Mouse (Mus musculus) intestine, postnatal 0 days (tissue): ENCODE measurements around the gene Acot5. TPM values are rescaled to one million over a fixed set of nuclear protein-coding genes. Genes with fewer than 3 reads are reported as not detected.
"Not testable (repeated sequence)": the region's sequence is repeated elsewhere in the genome, so short reads cannot be mapped to it uniquely, and the experiment has no call there.

ENCODE experiments used
- ATAC-seq: fragments of 200-750 bp; cut with Nextera tagmentation; 2 replicates; pipeline ENCODE4 v1.8.0; 2017; ENCODE audit warnings: mild to moderate bottlenecking, moderate TSS enrichment, moderate library complexity
- H3K27ac ChIP-seq: fragments of 300-500 bp; sonication (generic); 2 replicates; pipeline ENCODE4 v1.5.1; 2014; ENCODE audit warnings: mild to moderate bottlenecking, low read depth, low read length, moderate library complexity
- H3K27me3 ChIP-seq: fragments of 300-500 bp; sonication (generic); replicated peaks from 2 replicates; pipeline ENCODE4 v1.6.1; 2014; ENCODE audit warnings: low read length, mixed read lengths; ENCODE audit not compliant: control insufficient read depth, insufficient read depth
- H3K36me3 ChIP-seq: fragments of 300-500 bp; sonication (generic); 2 replicates; pipeline ENCODE4 v1.6.1; 2014; ENCODE audit warnings: mild to moderate bottlenecking, moderate library complexity; ENCODE audit not compliant: control insufficient read depth, insufficient read depth
- H3K4me1 ChIP-seq: fragments of 300-500 bp; sonication (generic); replicated peaks from 2 replicates; pipeline ENCODE4 v1.6.1; 2014; ENCODE audit warnings: antibody characterized with exemption, low read length, mixed read lengths; ENCODE audit not compliant: control insufficient read depth, insufficient read depth
- H3K4me2 ChIP-seq: fragments of 300-500 bp; sonication (generic); replicated peaks from 2 replicates; pipeline ENCODE4 v1.6.1; 2014; ENCODE audit warnings: low read depth, mild to moderate bottlenecking, moderate library complexity
- H3K4me3 ChIP-seq: fragments of 300-500 bp; sonication (generic); 2 replicates; pipeline ENCODE4 v1.5.1; 2014; ENCODE audit warnings: low read depth, low read length
- H3K9ac ChIP-seq: fragments of 300-500 bp; sonication (generic); 2 replicates; pipeline ENCODE4 v1.6.1; 2014; ENCODE audit warnings: mild to moderate bottlenecking, low read depth, low read length
- H3K9me3 ChIP-seq: fragments of 300-500 bp; sonication (generic); 2 replicates; pipeline ENCODE4 v1.6.1; 2016; ENCODE audit warnings: mixed run types; ENCODE audit not compliant: control insufficient read depth
- CTCF ChIP-seq: sonication (generic); IDR thresholded peaks from 2 replicates; pipeline ENCODE4 v1.5.1; 2016; ENCODE audit warnings: low read depth, mild to moderate bottlenecking, control low read depth, antibody characterized with exemption, moderate library complexity
- WGBS: fragments of 180-500 bp; shearing (Covaris S2); extraction: QIAGEN DNeasy Blood & Tissue Kit; methylation state at CpG from one replicate; pipeline ENCODE4 v1.1.7; 2014; 5-methylcytosine and 5-hydroxymethylcytosine counted together
- polyA plus RNA-seq: library from polyadenylated mRNA; unstranded; fragments of >200 nt; fragmentation: Nextera tagmentation; extraction: Ambion mirVana; gene quantifications from 2 replicates; pipeline ENCODE4 v1.2.1, GENCODE M21; 2015

The Acot5 gene
- 6.6 and 7.8 TPM in 2 replicates for polyA plus RNA-seq

GRCm38 (mm10) chr12:84068986-84069385, at the start of gene Acot5:
Gene Acot5, plus strand, starts transcription at chr12:84069325.
- H3K27ac ChIP-seq: peak within 1 kb of the TSS; percentile 75
- H3K9ac ChIP-seq: peak within 1 kb of the TSS; percentile 46; the same call in 1 of the 2 replicates
- H3K4me1 ChIP-seq: no peaks in the 10 kb centered on the region
- peak within 1 kb of the TSS; percentile 38 for H3K4me3 ChIP-seq
- H3K27me3 ChIP-seq: 0 out of 2 replicates have a peak, but pooled peaks cover 3% of the 10 kb centered on the region
- ATAC-seq: peak; percentile 76
- no peaks in the 10 kb centered on the region for H3K36me3 ChIP-seq
- 31% methylated on average over 9 of the region's 9 CpGs for WGBS
- peak within 1 kb of the TSS; percentile 67 for H3K4me2 ChIP-seq
- H3K9me3 ChIP-seq: no peaks in the 10 kb centered on the region
- TF ChIP-seq CTCF: no peak

GRCm38 (mm10) chr12:84020528-84020927, 48.6 kb upstream of the Acot5 start:
- not testable (repeated sequence) for H3K4me1 ChIP-seq, H3K36me3 ChIP-seq, H3K4me2 ChIP-seq, H3K9me3 ChIP-seq, H3K27me3 ChIP-seq, H3K4me3 ChIP-seq, H3K9ac ChIP-seq
- H3K27ac ChIP-seq: peak overlapping the region; percentile 46; the same call in 1 of the 2 replicates
- 29% methylated on average over 7 of the region's 7 CpGs for WGBS
- ATAC-seq: peak; percentile 89

GRCm38 (mm10) chr12:84022266-84022665, 46.9 kb upstream of the Acot5 start:
- H3K9me3 ChIP-seq, H3K9ac ChIP-seq, H3K4me1 ChIP-seq, H3K27ac ChIP-seq, H3K4me2 ChIP-seq, H3K27me3 ChIP-seq, ATAC-seq, H3K36me3 ChIP-seq, H3K4me3 ChIP-seq: not testable (repeated sequence)
- 78% methylated on average over 4 of the region's 4 CpGs for WGBS

GRCm38 (mm10) chr12:84023052-84023745, 45.9 kb upstream of the Acot5 start:
- no peak overlapping the region for H3K9ac ChIP-seq
- 61% methylated on average over 9 of the region's 9 CpGs for WGBS

GRCm38 (mm10) chr12:84025888-84026287, 43.2 kb upstream of the Acot5 start:
- H3K27me3 ChIP-seq: no peaks in the 10 kb centered on the region
- no peak overlapping the region for H3K4me2 ChIP-seq
- H3K4me1 ChIP-seq: no peaks in the 10 kb centered on the region
- no peak for TF ChIP-seq CTCF
- no peak overlapping the region for H3K27ac ChIP-seq
- no peak overlapping the region for H3K4me3 ChIP-seq
- no peaks in the 10 kb centered on the region for H3K36me3 ChIP-seq
- 88% methylated on average over 7 of the region's 7 CpGs for WGBS
- no peaks in the 10 kb centered on the region for H3K9me3 ChIP-seq
- no peak for ATAC-seq
- no peak overlapping the region for H3K9ac ChIP-seq

More at GRCm38 (mm10) chr12:84023052-84023745, 45.9 kb upstream of the Acot5 start:
- no peak overlapping the region for H3K4me3 ChIP-seq
- peak; percentile 75 for ATAC-seq
- H3K4me1 ChIP-seq: no peaks in the 10 kb centered on the region
- no peaks in the 10 kb centered on the region for H3K27me3 ChIP-seq
- TF ChIP-seq CTCF: no peak
- peak overlapping the region; percentile 11; the same call in 1 of the 2 replicates for H3K27ac ChIP-seq
- no peak overlapping the region for H3K4me2 ChIP-seq
- no peaks in the 10 kb centered on the region for H3K9me3 ChIP-seq
- no peaks in the 10 kb centered on the region for H3K36me3 ChIP-seq

- H3K27ac ChIP-seq, H3K36me3 ChIP-seq, H3K4me3 ChIP-seq, H3K4me1 ChIP-seq, H3K4me2 ChIP-seq, H3K9me3 ChIP-seq, H3K27me3 ChIP-seq, H3K9ac ChIP-seq, ATAC-seq: not testable (repeated sequence)
- WGBS: 68% methylated on average over 3 of the region's 3 CpGs
These were observed 40.8 kb upstream of the Acot5 start for GRCm38 (mm10) chr12:84028328-84028727.

- not testable (repeated sequence) for H3K4me1 ChIP-seq, H3K27me3 ChIP-seq, H3K9ac ChIP-seq, ATAC-seq, H3K27ac ChIP-seq, H3K36me3 ChIP-seq, H3K4me3 ChIP-seq, H3K4me2 ChIP-seq, H3K9me3 ChIP-seq
- 91% methylated on average over 1 of the region's 1 CpGs for WGBS
These were observed 40.1 kb upstream of the Acot5 start for GRCm38 (mm10) chr12:84029043-84029442.
